Mouse (Mus musculus) ovary, postnatal 10 days (tissue): ENCODE measurements around the gene Kif18a.

Experiments
- DNase-seq: peaks from one replicate; pipeline ENCODE4 v3.0.0; 2022; ENCODE audit warnings: low spot score

Kif18a gene

DNA sequence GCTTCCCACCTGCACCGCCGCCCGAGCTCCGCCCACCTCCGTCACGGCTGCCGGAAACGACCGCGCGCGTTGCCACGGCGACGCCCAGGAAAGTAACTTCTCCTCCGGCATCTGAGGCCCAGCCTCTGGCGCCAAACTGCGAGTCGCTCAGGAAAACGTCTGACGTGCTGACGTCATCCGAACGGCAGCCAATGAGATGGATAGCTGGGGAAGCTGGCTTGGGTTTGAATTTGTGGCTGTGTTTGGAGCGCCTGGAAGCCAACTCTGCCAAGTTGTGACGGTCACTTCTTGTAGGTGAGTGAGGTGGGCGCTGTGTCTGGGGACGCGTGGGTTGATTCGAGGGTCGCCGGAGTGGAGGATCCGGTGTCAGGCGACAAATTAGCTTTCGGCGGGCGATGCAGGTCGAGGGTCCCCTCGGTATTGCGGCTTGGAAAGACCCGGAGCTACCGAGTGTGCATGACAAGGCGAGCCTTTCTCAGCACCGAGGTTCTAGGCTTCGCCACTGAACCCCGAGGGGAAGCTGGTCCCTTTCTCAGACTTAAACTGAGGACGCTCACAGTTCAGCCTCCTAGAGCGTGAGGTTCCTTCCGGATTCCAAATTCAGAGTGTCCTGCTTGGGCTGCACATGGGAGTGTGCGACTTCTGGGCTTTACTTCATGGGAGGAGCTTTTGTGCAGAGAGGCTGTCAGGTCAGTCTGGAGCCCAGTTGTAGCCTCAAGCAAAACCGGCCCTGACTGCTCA, at the start of gene Kif18a, which contains the start of gene Mettl15:
TSS of gene Kif18a (plus strand) at position 139 of the 741 bp plus-strand sequence.
TSS of gene Mettl15 (minus strand) at position 149 of the 741 bp plus-strand sequence.
- peak; percentile 85 for DNase-seq

- DNase-seq, result no peak
Measured at GRCm38 (mm10) chr2:109233876-109234275, 46.7 kb upstream of the Kif18a start.

DNA sequence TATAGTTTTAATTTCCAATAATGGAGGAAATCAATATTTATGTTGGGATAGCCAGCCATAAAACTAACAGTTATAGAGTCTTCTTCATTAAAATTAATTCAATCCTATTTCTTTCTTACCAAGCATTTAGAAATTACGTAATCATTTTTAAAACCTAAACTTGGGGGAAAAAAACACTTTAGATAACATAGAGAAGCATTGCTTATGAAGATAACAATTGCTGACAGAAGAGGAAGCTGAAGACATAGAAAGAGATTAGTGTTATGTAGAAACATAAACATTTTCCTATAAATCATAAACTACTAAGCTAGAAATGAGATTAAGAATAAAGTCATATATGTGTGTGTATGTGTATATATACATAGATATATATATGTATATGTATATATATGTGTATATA, 44.8 kb upstream of the Kif18a start:
- no peak for DNase-seq

DNA sequence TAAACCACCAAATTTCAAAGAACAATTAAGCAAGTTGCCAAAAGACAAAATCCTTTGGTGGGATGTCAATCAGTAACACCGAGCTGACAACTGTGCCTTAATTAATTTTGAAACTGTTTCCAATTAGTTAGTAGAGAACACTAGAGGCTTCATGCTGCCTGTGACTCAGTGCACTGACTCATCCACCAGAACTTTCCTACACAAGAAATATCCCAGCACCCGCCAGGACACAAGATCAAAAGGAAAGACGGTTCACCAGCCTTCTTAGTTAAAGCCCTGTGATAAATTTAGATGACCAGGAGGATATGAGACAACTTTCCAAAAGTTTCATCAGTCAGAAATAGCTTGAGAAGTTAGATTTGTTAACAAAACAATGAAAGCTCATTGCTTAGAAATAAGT, 38.6 kb upstream of the Kif18a start:
- DNase-seq, result no peak

DNA sequence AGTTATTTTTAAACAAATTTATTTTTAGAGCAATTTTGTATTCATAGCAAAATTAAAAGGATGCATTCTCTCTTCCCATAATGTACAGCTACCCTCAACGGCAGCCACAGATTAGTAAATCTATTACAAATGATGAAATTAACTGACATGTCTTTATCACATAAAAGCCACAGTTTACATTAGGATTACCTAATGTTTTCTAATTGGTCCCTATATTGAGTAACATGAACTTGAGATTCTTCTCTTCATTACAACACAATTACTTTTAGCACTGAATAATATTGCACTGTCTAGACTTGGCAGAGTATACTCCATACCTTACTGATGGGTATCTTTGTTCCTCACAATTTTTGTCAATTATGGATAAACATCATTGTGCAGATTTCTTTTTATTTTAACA, 17.8 kb upstream of the Kif18a start:
- no peak for DNase-seq

DNA sequence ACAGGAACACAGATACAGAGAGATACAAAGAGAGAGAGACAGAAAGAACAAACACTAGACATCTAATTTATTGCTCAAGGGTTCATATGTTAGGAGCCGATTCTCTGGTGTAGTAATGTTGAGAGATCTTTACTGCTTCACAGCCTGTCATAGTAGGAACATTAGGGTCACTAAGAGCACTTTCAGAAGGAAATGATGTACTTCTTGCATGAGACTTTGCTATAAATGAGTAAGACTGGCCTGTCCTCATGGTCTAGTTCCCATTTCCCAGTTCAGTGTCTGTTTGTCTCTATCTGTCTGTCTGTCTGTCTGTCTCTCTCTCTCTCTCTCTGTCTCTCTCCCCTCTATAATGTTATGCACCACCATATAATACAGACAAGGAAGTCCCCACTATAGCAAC, 7.4 kb upstream of the Kif18a start:
- no peak for DNase-seq

GRCm38 (mm10) chr2:109277593-109277992, 2.9 kb upstream of the Kif18a start:
- no peak for DNase-seq

DNA sequence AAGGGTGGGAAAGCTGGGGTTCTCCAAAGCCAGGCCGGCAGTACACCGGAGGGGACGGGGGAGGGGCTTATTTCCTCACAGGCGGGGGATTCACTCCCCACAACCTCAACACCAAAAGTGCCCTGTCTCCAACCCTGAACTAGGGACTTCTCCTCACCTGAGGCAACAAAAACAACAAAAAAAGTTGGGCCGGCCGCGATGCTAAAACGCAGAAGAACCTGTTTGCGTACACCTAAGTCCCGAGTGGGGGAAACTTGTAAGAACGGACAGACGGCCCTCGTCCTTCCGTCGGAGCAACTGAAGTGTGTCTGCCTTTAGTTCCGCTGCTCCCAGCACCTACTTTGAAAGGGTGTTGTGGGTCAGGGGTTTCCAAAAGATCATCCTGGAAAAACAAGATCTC, 2.5 kb upstream of the Kif18a start:
- peak; percentile 31 for DNase-seq

DNA sequence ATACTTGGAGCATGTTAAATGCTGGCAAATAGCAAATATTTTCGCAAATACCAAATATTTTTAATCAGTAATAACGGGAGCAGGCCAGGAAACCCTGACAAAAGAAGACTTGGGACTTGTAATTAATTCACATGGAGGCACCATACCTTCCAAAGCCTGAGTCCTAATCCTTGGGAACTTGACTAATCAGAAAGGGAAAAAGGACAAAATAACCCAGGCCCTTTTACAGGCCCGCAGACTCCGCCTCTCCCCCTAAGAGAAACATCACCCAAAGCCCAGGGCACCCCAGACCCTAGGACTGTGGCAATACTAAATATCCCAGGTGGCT, 302 bp upstream of the Kif18a start:
- no peak for DNase-seq

- DNase-seq, result no peak
Measured at GRCm38 (mm10) chr2:109281341-109281690, 778 bp downstream of the Kif18a start.

- no peak for DNase-seq
Measured at GRCm38 (mm10) chr2:109284121-109284520, 3.6 kb downstream of the Kif18a start.

GRCm38 (mm10) chr2:109289327-109289726, 8.8 kb downstream of the Kif18a start:
- DNase-seq, result no peak

GRCm38 (mm10) chr2:109296264-109296663, 15.7 kb downstream of the Kif18a start:
- no peak for DNase-seq

DNA sequence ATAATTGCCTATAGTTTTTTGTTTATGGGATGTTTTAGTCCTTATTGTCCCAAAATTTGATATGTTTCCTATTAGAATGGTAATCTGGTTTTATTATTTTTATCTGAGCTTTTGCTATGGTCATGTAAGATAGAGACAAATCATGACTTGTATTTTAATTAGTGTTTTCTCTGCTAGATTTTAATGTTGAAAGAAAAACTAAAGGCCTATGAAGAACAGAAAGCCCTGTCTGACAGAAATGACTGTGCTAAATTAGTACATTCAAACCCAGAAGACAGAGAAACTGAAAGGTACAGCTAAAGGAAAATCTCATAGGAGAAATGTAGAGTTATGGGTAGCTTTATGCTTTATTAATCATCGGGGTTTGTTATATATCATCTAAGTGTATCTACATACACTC, 17.6 kb downstream of the Kif18a start:
- DNase-seq, result no peak

- no peak for DNase-seq
Measured at GRCm38 (mm10) chr2:109302234-109302633, 21.7 kb downstream of the Kif18a start.

- no peak for DNase-seq
Measured at GRCm38 (mm10) chr2:109303638-109304037, 23.1 kb downstream of the Kif18a start.

GRCm38 (mm10) chr2:109311369-109311768, 30.8 kb downstream of the Kif18a start:
- DNase-seq, result no peak

GRCm38 (mm10) chr2:109331807-109332206, 51.3 kb downstream of the Kif18a start:
- no peak for DNase-seq

- DNase-seq, result no peak
Measured at GRCm38 (mm10) chr2:109334237-109334636, 53.7 kb downstream of the Kif18a start.

- DNase-seq, result no peak
Measured at GRCm38 (mm10) chr2:109335765-109336164, 55.2 kb downstream of the Kif18a start.

DNA sequence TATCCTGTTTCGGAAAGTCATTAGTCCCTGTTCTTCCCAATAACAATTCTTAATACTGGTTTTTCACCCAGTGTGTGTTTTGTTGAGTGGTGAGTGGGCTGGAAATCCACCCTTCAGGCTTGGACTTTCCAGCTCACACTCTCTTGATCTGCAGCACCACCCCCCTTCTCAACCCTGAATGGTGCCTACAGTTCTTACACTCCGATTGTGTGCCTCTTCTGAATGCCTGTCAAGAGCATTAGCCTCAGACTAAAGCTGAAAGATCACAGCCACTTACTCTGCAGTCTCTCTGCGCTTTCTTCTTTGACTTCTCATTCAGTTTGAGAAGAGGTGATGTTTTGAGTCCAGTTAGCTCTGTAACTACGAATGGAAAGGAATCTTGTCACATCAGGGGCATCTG, 64.8 kb downstream of the Kif18a start:
- DNase-seq, result no peak

- no peak for DNase-seq
Measured at GRCm38 (mm10) chr2:109348742-109349141, 68.2 kb downstream of the Kif18a start.

DNA sequence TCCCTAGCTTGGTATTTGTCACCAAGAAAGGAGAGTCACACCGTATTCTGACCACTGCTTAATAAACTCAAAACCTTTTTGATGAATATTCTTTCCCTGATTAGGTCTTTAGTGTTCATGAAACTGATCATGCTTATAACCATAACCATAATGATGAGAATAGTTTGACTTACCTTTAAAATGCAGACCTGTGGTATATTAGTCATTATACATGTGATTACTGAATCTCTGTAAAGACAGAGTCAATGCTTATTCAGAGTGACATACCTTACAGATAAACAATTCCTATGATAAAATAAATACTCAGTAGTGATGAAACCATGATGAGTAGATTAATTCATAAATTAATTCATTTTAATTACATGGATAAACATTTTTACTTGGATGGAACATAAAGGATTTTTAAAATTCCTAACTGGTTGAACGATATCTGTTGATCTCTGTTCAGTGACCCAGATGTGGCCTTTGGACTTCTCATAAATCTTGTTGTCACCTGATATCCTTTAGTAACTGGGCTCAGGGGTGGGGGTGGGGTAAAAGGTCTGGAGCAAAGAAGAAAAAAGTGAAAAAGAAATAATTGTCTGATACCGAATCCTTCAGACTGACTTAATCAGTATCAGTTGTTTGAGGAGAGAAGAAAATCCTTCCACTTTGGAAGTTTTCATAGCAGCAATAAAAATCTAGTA, 78.1 kb downstream of the Kif18a start:
- no peak for DNase-seq

- DNase-seq, result no peak
Measured at GRCm38 (mm10) chr2:109365962-109366361, 85.4 kb downstream of the Kif18a start.
